Mouse (Mus musculus): ENCODE results near the gene Hmmr. TPM values are rescaled to one million over a fixed set of nuclear protein-coding genes. Genes with fewer than 3 reads are reported as not detected.

Gene Hmmr
- 0.17 TPM for polyA plus RNA-seq (2014; fragmentation: Illumina TruSeq; extraction: RNeasy Lipid Tissue Mini Kit (QIAGEN cat#74804); ENCODE audit: insufficient read depth, low read depth, low replicate concordance)

GRCm38 (mm10) chr11:40733339-40734174 is at the start of gene Hmmr, which contains the start of gene Nudcd2:
Hmmr (minus strand) TSS chr11:40733422.
Nudcd2 (plus strand) TSS chr11:40733667.

GRCm38 (mm10) chr11:40755109-40755627 is 21.9 kb upstream of the Hmmr start, which contains the start of gene Ccng1:
Ccng1 (minus strand) TSS chr11:40755311.

GRCm38 (mm10) chr11:40695103-40695502 is 38.1 kb downstream of the Hmmr start, which contains the start of gene Mat2b:
Mat2b (minus strand) TSS chr11:40695203.

Other genes with a start within 250 kb of the Hmmr start
- 69.6 TPM for gene Mat2b, start 38.2 kb downstream of the Hmmr start, polyA plus RNA-seq (2014; fragmentation: Illumina TruSeq; extraction: RNeasy Lipid Tissue Mini Kit (QIAGEN cat#74804); ENCODE audit: insufficient read depth, low read depth, low replicate concordance)
- 34.1 TPM for gene Nudcd2, start 245 bp upstream of the Hmmr start, polyA plus RNA-seq (2014; fragmentation: Illumina TruSeq; extraction: RNeasy Lipid Tissue Mini Kit (QIAGEN cat#74804); ENCODE audit: insufficient read depth, low read depth, low replicate concordance)
- gene Ccng1, start 21.9 kb upstream of the Hmmr start, polyA plus RNA-seq (2014; fragmentation: Illumina TruSeq; extraction: RNeasy Lipid Tissue Mini Kit (QIAGEN cat#74804); ENCODE audit: insufficient read depth, low read depth, low replicate concordance) = 45.3 TPM

Data from lung, adult 10 weeks (tissue).